Mouse (Mus musculus) heart, embryonic 12.5 days (tissue): ENCODE measurements at regions not wholly inside any gene's neighbourhood (a gene's known extent, or its start where the extent isn't known, plus 50 kb on each side); places are given as distances from the start of the nearest gene placed in this dataset.
A peak's percentile ranks its signal among the peaks of the same experiment; 100 is the strongest.
"Not testable (repeated sequence)": the region's sequence is repeated elsewhere in the genome, so short reads cannot be mapped to it uniquely, and the experiment has no call there.

Source experiments
- ATAC-seq: fragments of 200-750 bp; cut with Nextera tagmentation; 2 replicates; pipeline ENCODE4 v1.8.0; 2017; ENCODE audit warnings: moderate TSS enrichment, moderate library complexity; ENCODE audit not compliant: insufficient number of reproducible peaks, low FRiP score
- H3K27ac ChIP-seq: fragments of 300-500 bp; sonication (generic); 2 replicates; pipeline ENCODE4 v1.5.1; 2016; ENCODE audit warnings: mild to moderate bottlenecking, moderate library complexity; ENCODE audit not compliant: poor library complexity, severe bottlenecking
- H3K27me3 ChIP-seq: fragments of 300-500 bp; sonication (generic); replicated peaks from 2 replicates; pipeline ENCODE4 v1.6.1; 2016; ENCODE audit warnings: mild to moderate bottlenecking, moderate library complexity
- H3K36me3 ChIP-seq: fragments of 300-500 bp; sonication (generic); 2 replicates; pipeline ENCODE4 v1.6.1; 2016; ENCODE audit warnings: mild to moderate bottlenecking, moderate library complexity
- H3K4me1 ChIP-seq: fragments of 300-500 bp; sonication (generic); replicated peaks from 2 replicates; pipeline ENCODE4 v1.6.1; 2016; ENCODE audit warnings: mild to moderate bottlenecking
- H3K4me2 ChIP-seq: fragments of 300-500 bp; sonication (generic); 2 replicates; pipeline ENCODE4 v1.6.1; 2016; ENCODE audit warnings: mild to moderate bottlenecking, moderate library complexity
- H3K4me3 ChIP-seq: fragments of 300-500 bp; sonication (generic); 2 replicates; pipeline ENCODE4 v1.5.1; 2016; ENCODE audit warnings: mild to moderate bottlenecking
- H3K9ac ChIP-seq: fragments of 300-500 bp; sonication (generic); 2 replicates; pipeline ENCODE4 v1.6.1; 2016; ENCODE audit warnings: mild to moderate bottlenecking, moderate library complexity
- H3K9me3 ChIP-seq: fragments of 300-500 bp; sonication (generic); replicated peaks from 2 replicates; pipeline ENCODE4 v1.6.1; 2016; ENCODE audit warnings: mild to moderate bottlenecking, moderate library complexity
- WGBS: fragments of 180-500 bp; shearing (Covaris S2); methylation state at CpG from one replicate; pipeline ENCODE4 v1.1.7; 2016; 5-methylcytosine and 5-hydroxymethylcytosine counted together

DNA sequence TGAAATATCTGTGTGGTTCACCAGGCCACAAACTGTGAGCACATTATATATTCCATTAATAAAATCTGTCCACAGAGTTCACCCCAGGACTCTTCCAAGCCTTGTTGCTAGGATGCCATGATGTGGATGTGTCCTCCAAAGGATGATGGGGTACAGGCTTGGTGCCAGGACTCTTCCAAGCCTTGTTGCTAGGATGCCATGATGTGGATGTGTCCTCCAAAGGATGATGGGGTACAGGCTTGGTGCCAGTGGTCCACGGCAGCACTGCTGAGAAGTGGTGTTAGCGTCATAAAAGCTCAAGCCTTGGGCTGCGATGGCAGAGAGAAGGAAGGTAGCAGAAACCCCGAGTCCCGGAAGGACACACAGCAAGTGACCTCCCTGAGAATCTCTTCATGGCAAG is 153.4 kb downstream of the Srek1 start:
- not testable (repeated sequence) for ATAC-seq, H3K27me3 ChIP-seq

DNA sequence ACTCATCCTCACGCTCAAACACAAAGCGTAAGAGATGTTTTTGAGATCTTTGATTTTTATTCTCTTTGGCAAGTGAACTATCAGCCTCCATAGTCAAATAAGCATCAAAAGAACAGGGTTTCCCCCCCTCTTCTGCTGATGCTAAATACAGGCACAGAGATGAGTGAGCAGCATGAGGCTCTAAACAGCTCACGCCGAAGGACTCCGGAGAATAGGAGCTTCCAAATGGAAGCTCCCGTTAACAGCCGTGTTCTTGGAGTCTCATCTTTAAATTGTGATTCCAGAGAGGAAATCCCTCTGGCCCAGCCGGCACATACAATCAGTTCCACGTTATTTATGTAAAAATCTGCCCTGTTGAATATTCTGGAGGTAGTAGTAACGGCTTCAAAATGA is 161.1 kb downstream of the Srek1 start:
- Histone ChIP-seq H3K27ac (no peak overlapping the region), H3K27me3 (no peaks in the 10 kb centered on the region), H3K4me1 (peaks cover 10% of the 10 kb centered on the region), H3K36me3 (no peaks in the 10 kb centered on the region), H3K4me3 (no peak overlapping the region), H3K9me3 (no peaks in the 10 kb centered on the region; the same call in 1 of the 2 replicates), H3K4me2 (no peak overlapping the region), H3K9ac (no peak overlapping the region)
- no peak for ATAC-seq
- 77% methylated on average over 10 of the region's 10 CpGs for WGBS

More for the DNA sequence above, 153.4 kb downstream of the Srek1 start:
- not testable (repeated sequence) for H3K4me3 ChIP-seq, H3K4me1 ChIP-seq, H3K9ac ChIP-seq, H3K27ac ChIP-seq, H3K9me3 ChIP-seq, H3K4me2 ChIP-seq, H3K36me3 ChIP-seq
- WGBS, result 90% methylated on average over 5 of the region's 5 CpGs

DNA sequence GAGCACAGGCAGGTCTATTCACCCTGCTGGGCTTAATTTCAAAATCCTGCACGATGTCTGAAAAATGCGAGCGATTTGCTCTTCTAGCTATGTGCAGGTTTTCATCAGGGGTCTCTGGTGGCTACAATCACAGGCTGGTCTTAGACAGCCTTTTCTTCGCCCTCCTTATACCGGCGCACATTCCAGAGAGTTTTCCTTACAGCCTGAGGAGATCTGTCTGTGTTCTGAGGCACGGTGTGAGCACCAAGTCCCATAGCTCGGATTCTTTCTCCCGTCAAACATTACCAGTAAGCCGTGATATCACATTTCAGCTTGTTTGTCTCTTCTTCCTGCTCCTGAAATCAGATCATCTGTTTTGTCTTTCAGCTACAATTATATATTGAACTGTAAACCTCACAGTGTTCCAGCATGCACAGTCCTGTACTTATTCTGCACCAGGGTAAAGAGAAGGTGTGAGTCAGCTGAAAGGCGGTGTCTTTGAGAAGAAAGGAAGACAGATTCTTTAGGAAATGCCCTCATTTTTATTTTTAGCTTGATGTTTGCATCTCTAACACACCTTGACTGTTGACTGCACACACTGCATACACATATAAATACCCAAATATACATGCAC is 161.6 kb downstream of the Srek1 start:
- Histone ChIP-seq H3K36me3 (no peaks in the 10 kb centered on the region), H3K4me1 (peaks cover 10% of the 10 kb centered on the region), H3K4me2 (peak overlapping the region; percentile 50), H3K9me3 (no peaks in the 10 kb centered on the region; the same call in 1 of the 2 replicates), H3K27me3 (no peaks in the 10 kb centered on the region), H3K9ac (0 out of 2 replicates have a peak overlapping the region, but pooled peaks have one; percentile 9), H3K27ac (no peak overlapping the region), H3K4me3 (no peak overlapping the region)
- WGBS, result 40% methylated on average over 11 of the region's 11 CpGs
- ATAC-seq, result no peak

DNA sequence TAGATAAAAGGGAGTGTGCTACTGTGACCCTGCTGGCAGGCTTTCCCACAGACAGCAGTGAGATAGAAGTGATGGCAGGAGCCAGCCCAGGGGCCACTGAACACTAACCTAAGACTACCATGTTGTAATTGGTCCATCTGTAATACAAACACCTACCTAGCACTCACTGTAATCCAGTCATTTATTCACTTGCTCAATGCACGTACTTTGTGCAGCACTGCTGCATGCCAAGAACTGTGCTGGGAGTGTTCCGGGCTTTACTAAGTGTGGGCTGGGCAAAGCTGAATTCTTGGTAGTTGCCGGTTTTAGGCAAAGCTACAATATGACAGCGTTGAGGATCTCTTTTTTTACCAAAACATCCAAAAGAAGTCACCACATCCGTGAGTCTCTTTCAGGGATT is 172.1 kb downstream of the Srek1 start:
- no peaks in the 10 kb centered on the region for H3K27me3 ChIP-seq
- no peak overlapping the region for H3K9ac ChIP-seq
- H3K4me2 ChIP-seq, result no peak overlapping the region
- WGBS, result 85% methylated on average over 5 of the region's 5 CpGs
- H3K36me3 ChIP-seq, result no peaks in the 10 kb centered on the region
- ATAC-seq, result no peak
- no peaks in the 10 kb centered on the region for H3K4me1 ChIP-seq
- no peaks in the 10 kb centered on the region for H3K9me3 ChIP-seq
- no peak overlapping the region for H3K4me3 ChIP-seq
- no peak overlapping the region for H3K27ac ChIP-seq

DNA sequence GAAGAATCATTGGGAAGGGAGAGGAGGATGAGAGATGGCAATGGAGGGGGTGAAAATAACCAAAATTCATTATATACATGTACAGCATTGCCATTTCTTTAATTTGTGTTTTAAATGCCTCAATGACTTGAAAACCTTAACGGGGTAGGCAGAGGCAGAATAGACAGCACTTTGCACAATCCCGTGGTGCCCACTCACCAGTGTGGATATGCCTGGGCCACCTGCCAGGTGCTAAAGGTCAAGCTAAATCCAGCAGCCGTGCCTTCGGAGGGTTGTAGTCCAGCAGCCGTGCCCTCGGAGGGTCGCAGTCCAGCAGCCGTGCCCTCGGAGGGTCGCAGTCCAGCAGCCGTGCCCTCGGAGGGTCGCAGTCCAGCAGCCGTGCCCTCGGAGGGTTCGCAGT is 182.0 kb downstream of the Srek1 start:
- no peaks in the 10 kb centered on the region for H3K4me1 ChIP-seq
- no peaks in the 10 kb centered on the region for H3K36me3 ChIP-seq
- no peak overlapping the region for H3K9ac ChIP-seq
- 0 out of 2 replicates have a peak, but pooled peaks cover 3% of the 10 kb centered on the region for H3K9me3 ChIP-seq
- H3K4me2 ChIP-seq, result no peak overlapping the region
- ATAC-seq, result no peak
- 92% methylated on average over 16 of the region's 16 CpGs for WGBS
- no peaks in the 10 kb centered on the region for H3K27me3 ChIP-seq
- no peak overlapping the region for H3K4me3 ChIP-seq
- no peak overlapping the region for H3K27ac ChIP-seq

DNA sequence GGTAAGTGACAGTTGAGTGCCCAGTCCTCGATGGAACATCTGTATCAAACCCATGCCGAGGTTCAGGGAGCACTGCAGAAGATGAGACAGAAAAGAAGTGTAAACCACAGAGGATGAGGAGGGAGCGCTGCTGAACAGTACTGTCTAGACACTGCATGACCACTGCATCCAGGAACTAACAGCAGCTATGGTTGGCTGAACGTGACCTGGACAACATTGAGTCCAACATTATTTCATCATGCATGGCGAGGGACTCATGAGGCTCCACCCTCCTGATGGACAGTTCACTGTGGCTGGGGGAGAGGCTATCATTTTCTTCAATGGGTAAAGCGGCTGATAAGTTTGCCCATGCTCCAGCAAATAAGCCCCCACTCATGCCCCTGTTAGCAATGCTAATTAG is 182.5 kb downstream of the Srek1 start:
- no peak overlapping the region for H3K27ac ChIP-seq
- H3K9me3 ChIP-seq, result 0 out of 2 replicates have a peak, but pooled peaks cover 3% of the 10 kb centered on the region
- H3K27me3 ChIP-seq, result no peaks in the 10 kb centered on the region
- H3K36me3 ChIP-seq, result no peaks in the 10 kb centered on the region
- no peak overlapping the region for H3K4me3 ChIP-seq
- 84% methylated on average over 6 of the region's 6 CpGs for WGBS
- no peak overlapping the region for H3K9ac ChIP-seq
- ATAC-seq, result no peak
- no peak overlapping the region for H3K4me2 ChIP-seq
- no peaks in the 10 kb centered on the region for H3K4me1 ChIP-seq

DNA sequence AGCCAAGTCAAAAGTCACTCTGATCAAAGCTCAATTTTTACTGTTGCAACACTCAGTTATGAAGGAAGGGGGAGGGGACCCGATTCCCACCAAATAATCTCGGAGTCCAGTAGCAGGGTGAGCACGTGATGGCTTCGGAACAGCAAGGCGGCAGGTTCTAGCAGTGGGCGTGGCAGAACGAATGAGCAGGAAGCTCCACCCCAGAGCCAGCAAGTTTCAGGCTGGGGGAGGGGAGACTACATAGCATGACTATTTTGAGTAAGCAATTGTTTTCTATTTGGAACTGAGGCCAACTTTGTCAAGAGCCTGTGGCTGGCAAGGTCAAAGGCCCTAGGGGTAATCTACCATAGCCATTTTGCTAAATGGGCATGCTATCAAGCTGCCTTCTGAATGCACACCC is 183.0 kb downstream of the Srek1 start:
- not testable (repeated sequence) for H3K4me3 ChIP-seq, ATAC-seq, H3K27ac ChIP-seq, H3K9me3 ChIP-seq, H3K27me3 ChIP-seq, H3K4me1 ChIP-seq, H3K4me2 ChIP-seq, H3K36me3 ChIP-seq, H3K9ac ChIP-seq
- 57% methylated on average over 7 of the region's 7 CpGs for WGBS

DNA sequence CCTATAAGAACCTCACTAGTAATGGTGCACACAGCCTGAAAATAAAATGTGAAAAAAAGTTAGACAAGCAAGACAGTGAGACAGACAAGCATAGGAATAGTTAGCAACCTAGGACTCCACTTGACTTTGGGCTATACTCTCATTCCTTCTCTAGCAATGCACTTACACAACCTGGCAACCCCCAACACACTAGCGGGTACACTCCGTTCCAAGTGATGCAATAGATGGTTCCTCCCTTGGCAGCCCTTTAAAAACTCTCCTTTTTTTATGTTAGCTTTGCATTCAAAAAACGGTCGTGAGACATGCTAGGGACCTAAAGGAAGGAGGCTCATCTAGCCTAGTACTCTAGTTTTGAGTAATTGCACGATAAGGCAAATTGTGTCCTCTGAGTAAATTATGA is 184.8 kb downstream of the Srek1 start:
- no peak overlapping the region for H3K4me3 ChIP-seq
- H3K36me3 ChIP-seq, result no peaks in the 10 kb centered on the region
- no peak overlapping the region for H3K4me2 ChIP-seq
- 88% methylated on average over 5 of the region's 5 CpGs for WGBS
- no peak for ATAC-seq
- no peaks in the 10 kb centered on the region for H3K9me3 ChIP-seq
- no peak overlapping the region for H3K27ac ChIP-seq
- no peak overlapping the region for H3K9ac ChIP-seq
- no peaks in the 10 kb centered on the region for H3K27me3 ChIP-seq
- H3K4me1 ChIP-seq, result no peaks in the 10 kb centered on the region

DNA sequence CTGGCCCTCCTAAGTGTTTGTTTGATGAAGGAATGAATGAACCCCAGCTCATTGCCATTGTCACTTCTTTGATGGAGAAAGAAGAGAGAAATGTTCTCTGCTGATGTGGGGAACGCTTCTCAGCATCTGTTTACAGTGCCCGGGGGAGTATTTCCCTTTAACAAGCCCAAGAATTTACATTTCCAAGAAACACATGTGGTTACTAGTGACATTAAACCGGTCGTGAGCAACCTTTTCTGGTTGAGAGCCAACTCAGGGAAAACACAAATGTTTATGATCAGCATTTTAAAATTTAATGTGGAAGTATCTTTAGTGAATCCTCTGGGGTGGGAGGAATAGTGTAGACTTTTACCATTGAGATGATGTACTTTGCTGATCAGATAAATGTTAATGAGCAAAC is 197.6 kb downstream of the Srek1 start:
- no peaks in the 10 kb centered on the region for H3K4me1 ChIP-seq
- no peak overlapping the region for H3K4me3 ChIP-seq
- H3K27me3 ChIP-seq, result no peaks in the 10 kb centered on the region
- H3K27ac ChIP-seq, result no peak overlapping the region
- no peaks in the 10 kb centered on the region for H3K9me3 ChIP-seq
- no peak for ATAC-seq
- WGBS, result 60% methylated on average over 4 of the region's 4 CpGs
- no peak overlapping the region for H3K4me2 ChIP-seq
- H3K9ac ChIP-seq, result no peak overlapping the region
- no peaks in the 10 kb centered on the region for H3K36me3 ChIP-seq

DNA sequence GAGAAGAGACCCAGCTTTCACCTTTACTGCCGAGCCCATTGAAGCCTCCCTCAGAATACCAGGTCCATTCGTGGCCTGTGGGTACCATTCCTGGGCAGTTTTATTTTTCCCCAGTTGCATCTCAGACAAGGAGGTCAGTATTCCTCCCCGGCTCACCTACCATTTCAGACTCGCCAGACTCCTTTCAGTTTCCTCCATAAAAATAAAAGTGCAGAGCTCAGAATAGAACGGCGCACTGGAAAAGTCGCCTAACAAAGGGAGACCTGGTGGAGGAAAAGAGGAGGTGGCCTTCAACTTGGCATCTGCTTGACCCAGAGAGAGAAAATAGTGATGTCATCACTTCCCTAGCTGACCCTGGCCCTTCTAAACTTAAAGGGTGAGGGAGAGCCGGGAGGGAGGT is 209.7 kb downstream of the Srek1 start:
- H3K4me2 ChIP-seq, result no peak overlapping the region
- ATAC-seq, result no peak
- H3K9me3 ChIP-seq, result no peaks in the 10 kb centered on the region

DNA sequence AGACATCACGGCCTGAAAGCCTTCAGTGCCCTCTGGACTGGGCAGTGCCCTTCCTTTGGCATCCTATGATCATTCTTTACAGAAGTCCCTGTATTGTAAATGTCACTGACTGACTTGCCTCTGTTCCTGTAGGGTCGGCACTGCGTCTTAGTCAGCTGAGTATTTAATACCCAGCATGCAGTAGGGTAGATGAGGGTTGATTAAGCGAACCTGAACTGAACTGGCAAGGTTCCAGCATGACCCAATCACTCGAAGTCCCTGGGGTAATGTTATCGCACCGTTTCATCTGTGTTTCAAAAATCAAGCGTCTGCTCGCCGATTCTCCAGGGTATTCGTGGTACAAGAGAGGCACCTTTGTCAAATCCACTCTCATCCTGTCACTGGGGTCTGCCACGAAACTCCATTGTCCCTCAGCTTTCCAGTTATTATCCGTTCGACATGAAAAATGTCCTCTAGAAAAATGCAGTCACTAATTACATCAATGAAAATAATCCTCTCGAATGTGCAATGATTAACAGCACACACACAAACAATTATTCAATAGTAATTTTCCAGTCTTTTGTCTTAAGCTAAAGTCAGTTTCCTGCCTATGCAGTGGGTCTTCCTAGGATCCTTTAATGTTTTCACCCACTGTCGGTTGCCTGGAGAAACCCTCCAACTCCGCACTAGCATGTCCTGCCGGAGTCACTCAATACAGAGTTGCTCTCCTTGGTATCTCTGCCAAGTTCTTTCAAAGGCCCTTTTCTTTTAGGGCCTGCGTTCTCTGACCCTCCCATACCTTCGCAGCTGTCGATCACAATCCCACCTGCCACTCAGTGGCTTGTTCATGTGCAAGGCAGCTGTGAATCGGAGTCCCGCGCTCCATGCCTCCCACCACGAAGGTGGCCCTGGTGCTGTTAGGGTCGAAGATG is 212.4 kb downstream of the Srek1 start:
- Histone ChIP-seq H3K4me3 (no peak overlapping the region), H3K27ac (no peak overlapping the region), H3K9ac (no peak overlapping the region), H3K4me1 (peaks cover 12% of the 10 kb centered on the region; the same call in 1 of the 2 replicates), H3K27me3 (no peaks in the 10 kb centered on the region), H3K36me3 (no peaks in the 10 kb centered on the region), H3K9me3 (no peaks in the 10 kb centered on the region), H3K4me2 (no peak overlapping the region)
- 81% methylated on average over 26 of the region's 26 CpGs for WGBS
- no peak for ATAC-seq

More for the DNA sequence above, 209.7 kb downstream of the Srek1 start:
- 61% methylated on average over 8 of the region's 8 CpGs for WGBS
- Histone ChIP-seq H3K27ac (no peak overlapping the region), H3K9ac (no peak overlapping the region), H3K4me1 (peaks cover 12% of the 10 kb centered on the region; the same call in 1 of the 2 replicates), H3K36me3 (no peaks in the 10 kb centered on the region), H3K4me3 (no peak overlapping the region), H3K27me3 (no peaks in the 10 kb centered on the region)
